Mouse (Mus musculus): ENCODE results near the gene Lag3. TPM values are rescaled to one million over a fixed set of nuclear protein-coding genes. Genes with fewer than 3 reads are reported as not detected.
A peak's percentile ranks its signal among the peaks of the same experiment; 100 is the strongest.

Gene Lag3
- polyA plus RNA-seq, 1 experiment from 2014 or later, result 1.4 TPM

DNA sequence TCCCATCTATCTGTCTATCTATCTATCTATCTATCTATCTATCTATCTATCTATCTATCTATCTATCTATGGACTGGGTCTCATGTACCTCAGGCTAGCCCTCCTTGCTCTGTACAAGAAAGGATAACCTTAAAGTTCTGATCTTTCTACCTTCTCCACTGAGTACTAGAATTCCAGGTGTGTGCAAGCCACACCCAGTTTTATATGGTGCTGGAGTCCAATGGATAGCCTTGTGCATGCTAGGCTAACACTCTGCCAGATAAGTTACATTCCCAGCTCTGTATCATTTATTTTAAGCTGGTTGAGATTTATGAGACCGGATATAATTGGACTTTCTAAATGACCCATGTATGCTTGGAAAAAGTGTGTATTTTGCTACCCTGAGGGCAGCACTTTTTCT lies 30.2 kb upstream of the Lag3 start:
- WGBS, result 88% methylated on average over 1 of the region's 1 CpGs
- no peak for ATAC-seq (ENCODE audit: insufficient read depth)

DNA sequence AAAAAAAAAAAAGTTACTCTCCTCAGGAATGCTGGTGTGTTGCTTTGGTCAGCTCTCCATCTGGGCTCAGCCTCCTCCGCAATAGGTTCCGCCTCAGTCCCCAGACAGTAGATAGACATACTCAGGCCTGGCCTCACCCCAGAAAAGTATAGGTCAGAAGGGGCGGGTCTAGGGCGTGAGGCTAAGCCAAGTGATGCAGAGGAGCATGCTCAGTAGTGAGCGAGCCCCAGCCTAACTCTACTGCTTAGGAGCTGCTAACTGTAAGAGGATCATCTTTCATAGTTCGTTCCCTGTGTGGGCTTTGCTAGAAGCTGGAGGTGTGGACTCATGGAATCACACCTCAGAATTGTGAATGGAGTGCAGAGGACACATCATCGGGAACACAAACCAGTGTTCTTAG lies 27.0 kb upstream of the Lag3 start:
- ATAC-seq (ENCODE audit: insufficient read depth) (no peak; the same call in 1 of the 2 replicates), DNase-seq (no peak)
- H3K9me3 ChIP-seq (ENCODE audit: low read depth, low read length), result no peaks in the 10 kb centered on the region
- H3K4me1 ChIP-seq (ENCODE audit: insufficient read depth), result no peaks in the 10 kb centered on the region
- H3K4me3 ChIP-seq (ENCODE audit: low read depth, low read length), result no peak overlapping the region
- peaks cover 60% of the 10 kb centered on the region for H3K36me3 ChIP-seq (ENCODE audit: insufficient read depth)
- no peak overlapping the region for H3K9ac ChIP-seq
- no peak overlapping the region for H3K4me2 ChIP-seq
- 88% methylated on average over 7 of the region's 7 CpGs for WGBS
- TF ChIP-seq CTCF (IDR thresholded peaks at IDR 0.05; ENCODE audit: low read depth), result no peak
- H3K27me3 ChIP-seq (ENCODE audit: insufficient read depth, low read length), result no peaks in the 10 kb centered on the region
- H3K27ac ChIP-seq (ENCODE audit: low read depth), result no peak overlapping the region

More for the DNA sequence above, 30.2 kb upstream of the Lag3 start:
- Histone ChIP-seq H3K36me3 (ENCODE audit: insufficient read depth) (peaks cover 28% of the 10 kb centered on the region), H3K4me3 (ENCODE audit: low read depth, low read length) (no peak overlapping the region), H3K9ac (no peak overlapping the region), H3K4me2 (no peak overlapping the region), H3K27ac (ENCODE audit: low read depth) (no peak overlapping the region), H3K27me3 (ENCODE audit: insufficient read depth, low read length) (no peaks in the 10 kb centered on the region), H3K9me3 (ENCODE audit: low read depth, low read length) (no peaks in the 10 kb centered on the region), H3K4me1 (ENCODE audit: insufficient read depth) (no peaks in the 10 kb centered on the region)
- no peak for DNase-seq
- no peak for TF ChIP-seq CTCF (IDR thresholded peaks at IDR 0.05; ENCODE audit: low read depth)

DNA sequence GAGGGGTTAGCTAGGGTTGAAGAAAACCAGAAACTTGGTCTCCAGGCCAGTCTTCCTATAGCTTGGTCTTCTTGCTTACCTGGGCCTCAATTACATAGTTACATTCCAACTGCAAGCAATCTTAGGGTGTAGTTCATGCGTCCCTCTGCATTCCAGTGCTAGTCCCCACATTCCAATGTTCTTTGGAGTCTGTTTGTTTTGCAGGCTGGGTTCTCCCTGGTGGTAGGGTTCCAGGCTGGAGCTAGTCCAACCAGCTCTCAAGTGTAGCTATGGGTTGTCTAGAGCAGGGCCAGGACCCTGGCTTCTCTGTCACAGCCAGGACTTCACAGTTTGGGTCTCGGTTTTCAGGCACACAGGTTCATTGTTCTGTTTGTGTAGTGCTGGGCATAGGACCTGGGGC lies 26.0 kb upstream of the Lag3 start:
- Histone ChIP-seq H3K27ac (ENCODE audit: low read depth) (no peak overlapping the region), H3K9ac (no peak overlapping the region), H3K27me3 (ENCODE audit: insufficient read depth, low read length) (no peaks in the 10 kb centered on the region), H3K4me1 (ENCODE audit: insufficient read depth) (peaks cover 5% of the 10 kb centered on the region), H3K9me3 (ENCODE audit: low read depth, low read length) (no peaks in the 10 kb centered on the region), H3K4me2 (no peak overlapping the region), H3K4me3 (ENCODE audit: low read depth, low read length) (no peak overlapping the region), H3K36me3 (ENCODE audit: insufficient read depth) (peaks cover 69% of the 10 kb centered on the region)
- ATAC-seq (ENCODE audit: insufficient read depth), result no peak
- no peak for TF ChIP-seq CTCF (IDR thresholded peaks at IDR 0.05; ENCODE audit: low read depth)
- no peak for DNase-seq
- WGBS, result 65% methylated on average over 2 of the region's 2 CpGs

- WGBS, result 57% methylated on average over 1 of the region's 1 CpGs
- TF ChIP-seq CTCF (IDR thresholded peaks at IDR 0.05; ENCODE audit: low read depth), result no peak
- H3K27me3 ChIP-seq (ENCODE audit: insufficient read depth, low read length), result no peaks in the 10 kb centered on the region
- H3K4me3 ChIP-seq (ENCODE audit: low read depth, low read length), result no peak overlapping the region
- ATAC-seq (ENCODE audit: insufficient read depth) (no peak), DNase-seq (no peak)
- peaks cover 10% of the 10 kb centered on the region for H3K4me1 ChIP-seq (ENCODE audit: insufficient read depth)
- peaks cover 69% of the 10 kb centered on the region for H3K36me3 ChIP-seq (ENCODE audit: insufficient read depth)
- no peak overlapping the region for H3K9ac ChIP-seq
- H3K27ac ChIP-seq (ENCODE audit: low read depth), result no peak overlapping the region
- no peak overlapping the region for H3K4me2 ChIP-seq
- H3K9me3 ChIP-seq (ENCODE audit: low read depth, low read length), result no peaks in the 10 kb centered on the region
These were observed 25.2 kb upstream of the Lag3 start for GRCm38 (mm10) chr6:124936681-124937080.

DNA sequence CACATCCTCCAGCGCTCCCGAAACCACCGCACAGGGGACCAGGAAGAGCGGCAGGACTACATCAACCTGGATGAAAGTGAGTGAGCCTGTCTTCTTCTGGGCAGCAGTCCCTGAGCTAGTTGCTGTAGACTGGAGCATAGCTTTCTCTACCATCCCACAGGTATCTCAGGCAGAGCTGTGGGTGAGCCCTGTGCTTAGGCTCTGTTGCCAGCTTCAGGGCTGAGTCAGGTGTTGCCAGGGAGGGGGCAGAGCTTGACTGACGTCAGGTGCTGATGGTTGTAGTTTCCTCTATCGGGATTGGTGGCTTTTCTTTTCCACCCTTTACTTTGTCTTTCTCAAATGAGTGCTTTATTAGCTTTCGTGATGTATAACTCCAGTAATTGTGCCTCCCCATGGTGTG lies 23.2 kb upstream of the Lag3 start:
- no peaks in the 10 kb centered on the region for H3K9me3 ChIP-seq (ENCODE audit: low read depth, low read length)
- H3K27me3 ChIP-seq (ENCODE audit: insufficient read depth, low read length), result no peaks in the 10 kb centered on the region
- no peak overlapping the region for H3K9ac ChIP-seq
- no peak for ATAC-seq (ENCODE audit: insufficient read depth)
- H3K27ac ChIP-seq (ENCODE audit: low read depth), result no peak overlapping the region
- H3K36me3 ChIP-seq (ENCODE audit: insufficient read depth), result peaks cover 67% of the 10 kb centered on the region
- no peak for DNase-seq
- peaks cover 12% of the 10 kb centered on the region for H3K4me1 ChIP-seq (ENCODE audit: insufficient read depth)
- no peak overlapping the region for H3K4me2 ChIP-seq
- 91% methylated on average over 7 of the region's 7 CpGs for WGBS
- no peak for TF ChIP-seq CTCF (IDR thresholded peaks at IDR 0.05; ENCODE audit: low read depth)
- H3K4me3 ChIP-seq (ENCODE audit: low read depth, low read length), result no peak overlapping the region

DNA sequence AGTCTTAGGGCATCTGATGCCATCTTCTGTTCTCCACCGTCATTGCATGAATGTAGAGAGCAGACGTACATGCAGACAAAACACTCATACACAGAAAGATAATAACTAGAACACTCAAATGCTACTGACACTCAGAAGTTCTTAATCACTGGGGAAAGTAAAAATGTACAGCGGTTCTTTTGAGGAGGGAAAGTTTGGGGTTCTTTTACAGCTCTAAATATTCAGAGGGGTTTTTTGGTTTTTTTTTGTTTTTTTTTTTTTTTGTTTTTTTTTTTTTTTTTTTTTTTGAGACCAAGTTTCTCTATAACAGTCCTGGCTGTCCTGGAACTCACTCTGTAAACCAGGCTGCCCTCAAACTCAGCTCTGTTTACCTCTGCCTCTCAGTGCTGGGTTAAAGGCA lies 21.6 kb upstream of the Lag3 start:
- no peak overlapping the region for H3K9ac ChIP-seq
- no peaks in the 10 kb centered on the region for H3K9me3 ChIP-seq (ENCODE audit: low read depth, low read length)
- H3K4me3 ChIP-seq (ENCODE audit: low read depth, low read length), result 0 out of 2 replicates have a peak overlapping the region, but pooled peaks have one; percentile 89
- H3K4me2 ChIP-seq, result peak overlapping the region; percentile 91
- H3K27me3 ChIP-seq (ENCODE audit: insufficient read depth, low read length), result no peaks in the 10 kb centered on the region
- ATAC-seq (ENCODE audit: insufficient read depth), result no peak
- no peak for DNase-seq
- peaks cover 53% of the 10 kb centered on the region for H3K36me3 ChIP-seq (ENCODE audit: insufficient read depth)
- peaks cover 12% of the 10 kb centered on the region for H3K4me1 ChIP-seq (ENCODE audit: insufficient read depth)
- no peak for TF ChIP-seq CTCF (IDR thresholded peaks at IDR 0.05; ENCODE audit: low read depth)
- H3K27ac ChIP-seq (ENCODE audit: low read depth), result no peak overlapping the region
- 88% methylated on average over 3 of the region's 3 CpGs for WGBS

DNA sequence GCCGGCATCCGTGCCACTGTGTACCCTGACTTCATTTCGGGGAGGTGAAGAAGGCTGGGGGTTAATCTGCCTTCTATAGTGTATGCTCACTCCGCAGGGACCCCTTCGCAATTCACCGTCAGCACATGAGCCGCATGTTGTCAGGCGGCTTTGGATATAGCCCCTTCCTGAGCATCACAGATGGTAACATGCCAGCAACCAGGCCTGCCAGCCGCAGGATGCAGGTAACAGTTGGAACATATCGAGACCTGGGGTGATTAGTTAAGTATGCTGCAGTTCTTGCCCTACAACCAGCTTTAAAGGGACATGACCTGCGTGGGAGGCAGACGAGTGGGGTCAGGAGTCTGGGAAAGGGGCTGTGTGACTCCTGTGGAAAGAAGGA lies 20.8 kb upstream of the Lag3 start:
- Histone ChIP-seq H3K4me3 (ENCODE audit: low read depth, low read length) (peak overlapping the region; percentile 89), H3K36me3 (ENCODE audit: insufficient read depth) (peaks cover 45% of the 10 kb centered on the region), H3K4me2 (peak overlapping the region; percentile 91), H3K4me1 (ENCODE audit: insufficient read depth) (peaks cover 12% of the 10 kb centered on the region), H3K27me3 (ENCODE audit: insufficient read depth, low read length) (no peaks in the 10 kb centered on the region), H3K9ac (peak overlapping the region; percentile 89), H3K27ac (ENCODE audit: low read depth) (peak overlapping the region; percentile 95), H3K9me3 (ENCODE audit: low read depth, low read length) (no peaks in the 10 kb centered on the region)
- TF ChIP-seq CTCF (IDR thresholded peaks at IDR 0.05; ENCODE audit: low read depth), result no peak
- ATAC-seq (ENCODE audit: insufficient read depth), result no peak
- WGBS, result 31% methylated on average over 12 of the region's 12 CpGs
- DNase-seq, result no peak
